Mouse (Mus musculus) liver (tissue): ENCODE measurements around the gene Pde4b.

Experiments used
- DNase-seq: peaks from one replicate; pipeline ENCODE4 v3.0.0-alpha.2; 2020; ENCODE audit warnings: mixed read lengths

Pde4b gene

GRCm38 (mm10) chr4:102582963-102583362 lies 495.6 kb downstream of the Pde4b start:
- DNase-seq: no peak

- no peak for DNase-seq
These were observed 496.1 kb downstream of the Pde4b start for GRCm38 (mm10) chr4:102583469-102583868.

- no peak for DNase-seq
These were observed 497.4 kb downstream of the Pde4b start for GRCm38 (mm10) chr4:102584601-102585265.

- DNase-seq: no peak
These were observed 498.2 kb downstream of the Pde4b start for GRCm38 (mm10) chr4:102585541-102585940.

- DNase-seq: no peak
These were observed 499.4 kb downstream of the Pde4b start for GRCm38 (mm10) chr4:102586787-102587186.

GRCm38 (mm10) chr4:102588668-102589455 lies 501.5 kb downstream of the Pde4b start:
- DNase-seq: no peak

GRCm38 (mm10) chr4:102589537-102590031 lies 502.2 kb downstream of the Pde4b start:
- DNase-seq: no peak

GRCm38 (mm10) chr4:102591798-102592197 lies 504.5 kb downstream of the Pde4b start:
- DNase-seq: no peak

- no peak for DNase-seq
These were observed 505.2 kb downstream of the Pde4b start for GRCm38 (mm10) chr4:102592541-102592940.

- DNase-seq: no peak
These were observed 506.3 kb downstream of the Pde4b start for GRCm38 (mm10) chr4:102593631-102594030.

GRCm38 (mm10) chr4:102594506-102594905 lies 507.2 kb downstream of the Pde4b start:
- DNase-seq: no peak

- DNase-seq: no peak
These were observed 516.6 kb downstream of the Pde4b start for GRCm38 (mm10) chr4:102603968-102604367.

GRCm38 (mm10) chr4:102605231-102605630 lies 517.9 kb downstream of the Pde4b start:
- DNase-seq: no peak

GRCm38 (mm10) chr4:102605722-102606341 lies 518.5 kb downstream of the Pde4b start:
- no peak for DNase-seq

GRCm38 (mm10) chr4:102606825-102607224 lies 519.5 kb downstream of the Pde4b start:
- DNase-seq: no peak

GRCm38 (mm10) chr4:102607744-102608416 lies 520.5 kb downstream of the Pde4b start:
- no peak for DNase-seq

- DNase-seq: no peak
These were observed 525.3 kb downstream of the Pde4b start for GRCm38 (mm10) chr4:102612596-102612995.

GRCm38 (mm10) chr4:102617774-102618173 lies 530.4 kb downstream of the Pde4b start:
- DNase-seq: no peak

- DNase-seq: no peak
These were observed 531.3 kb downstream of the Pde4b start for GRCm38 (mm10) chr4:102618609-102619008.

- no peak for DNase-seq
These were observed 533.0 kb downstream of the Pde4b start for GRCm38 (mm10) chr4:102620179-102620910.

- no peak for DNase-seq
These were observed 533.8 kb downstream of the Pde4b start for GRCm38 (mm10) chr4:102621120-102621519.

GRCm38 (mm10) chr4:102622977-102623376 lies 535.6 kb downstream of the Pde4b start:
- DNase-seq: no peak
